Mouse (Mus musculus) embryonic fibroblast, embryonic 13.5 days (primary cell): ENCODE data around the gene Tvp23b.

Source experiments
- CTCF ChIP-seq: IDR thresholded peaks from 2 replicates; pipeline ENCODE4 v1.5.1; 2011; ENCODE audit warnings: mild to moderate bottlenecking, control low read depth, low read length, moderate library complexity, borderline replicate concordance; ENCODE audit not compliant: insufficient read depth
- POLR2A ChIP-seq: IDR thresholded peaks from 2 replicates; pipeline ENCODE4 v1.6.1; 2011; ENCODE audit warnings: low read depth, mild to moderate bottlenecking, control low read depth, low read length, moderate library complexity

DNA sequence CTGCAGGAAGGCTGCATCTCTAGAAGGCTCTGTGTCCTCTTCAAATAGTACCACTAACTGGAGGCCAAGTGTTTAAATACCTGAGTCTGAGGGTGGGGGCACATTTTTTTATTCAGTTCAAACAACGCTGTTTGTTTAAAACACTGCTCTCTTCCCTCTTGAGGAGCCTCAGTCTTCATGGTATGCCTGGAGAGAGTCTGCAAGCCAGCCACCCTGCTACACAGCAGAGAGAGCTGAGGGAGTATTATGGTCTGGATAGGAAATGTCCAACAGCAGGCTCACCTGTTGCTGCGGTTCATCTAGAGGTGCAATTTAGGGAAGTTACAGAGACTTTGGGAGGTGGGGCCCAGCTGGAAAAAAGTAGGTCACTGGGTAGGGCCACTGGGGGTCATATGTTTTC is 36.2 kb downstream of the Tvp23b start:
- TF ChIP-seq POLR2A (no peak), CTCF (no peak)
